Mouse (Mus musculus): Measurements from ENCODE around the gene Ifnar2. TPM values are rescaled to one million over a fixed set of nuclear protein-coding genes. Genes with fewer than 3 reads are reported as not detected.
A peak's percentile ranks its signal among the peaks of the same experiment; 100 is the strongest.

Ifnar2 gene
- polyA plus RNA-seq, 1 experiment from 2014 or later = 70.3 TPM

- Histone ChIP-seq H3K4me3 (no peak overlapping the region), H3K4me1 (peaks cover 33% of the 10 kb centered on the region), H3K27ac (no peak overlapping the region), H3K9me3 (no peaks in the 10 kb centered on the region), H3K9ac (no peak overlapping the region), H3K27me3 (no peaks in the 10 kb centered on the region), H3K4me2 (no peak overlapping the region), H3K36me3 (no peaks in the 10 kb centered on the region)
- 38% methylated on average over 3 of the region's 3 CpGs for WGBS
- ATAC-seq (ENCODE audit: borderline replicate concordance, extremely low read depth, low FRiP score, low TSS enrichment) = no peak
These were observed 12.4 kb upstream of the Ifnar2 start for GRCm38 (mm10) chr16:91360162-91360561.

DNA sequence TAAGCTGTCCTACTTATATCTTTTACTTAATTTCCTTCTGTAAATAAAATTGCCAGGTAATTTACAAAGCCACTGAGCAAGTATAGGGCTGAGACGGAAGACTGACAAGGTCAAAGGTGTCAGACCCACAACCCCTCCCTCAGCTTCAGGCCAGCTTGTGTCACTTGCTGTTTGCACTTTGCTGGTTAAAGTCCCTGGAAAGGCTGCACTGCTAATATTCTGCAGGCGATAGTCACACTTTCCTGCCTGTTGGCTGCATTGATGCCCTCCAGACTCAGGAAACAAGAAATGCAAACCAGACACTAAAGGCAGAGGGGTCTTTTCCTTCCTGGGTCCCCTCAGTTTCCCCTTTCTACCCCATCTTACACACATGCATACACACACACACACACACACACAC lies 10.6 kb upstream of the Ifnar2 start:
- Histone ChIP-seq H3K4me2 (no peak overlapping the region), H3K27me3 (no peaks in the 10 kb centered on the region), H3K27ac (peak overlapping the region; percentile 84), H3K9me3 (no peaks in the 10 kb centered on the region), H3K9ac (no peak overlapping the region), H3K4me3 (no peak overlapping the region), H3K36me3 (no peaks in the 10 kb centered on the region), H3K4me1 (peaks cover 33% of the 10 kb centered on the region)
- 52% methylated on average over 2 of the region's 2 CpGs for WGBS
- ATAC-seq (ENCODE audit: borderline replicate concordance, extremely low read depth, low FRiP score, low TSS enrichment) = no peak

DNA sequence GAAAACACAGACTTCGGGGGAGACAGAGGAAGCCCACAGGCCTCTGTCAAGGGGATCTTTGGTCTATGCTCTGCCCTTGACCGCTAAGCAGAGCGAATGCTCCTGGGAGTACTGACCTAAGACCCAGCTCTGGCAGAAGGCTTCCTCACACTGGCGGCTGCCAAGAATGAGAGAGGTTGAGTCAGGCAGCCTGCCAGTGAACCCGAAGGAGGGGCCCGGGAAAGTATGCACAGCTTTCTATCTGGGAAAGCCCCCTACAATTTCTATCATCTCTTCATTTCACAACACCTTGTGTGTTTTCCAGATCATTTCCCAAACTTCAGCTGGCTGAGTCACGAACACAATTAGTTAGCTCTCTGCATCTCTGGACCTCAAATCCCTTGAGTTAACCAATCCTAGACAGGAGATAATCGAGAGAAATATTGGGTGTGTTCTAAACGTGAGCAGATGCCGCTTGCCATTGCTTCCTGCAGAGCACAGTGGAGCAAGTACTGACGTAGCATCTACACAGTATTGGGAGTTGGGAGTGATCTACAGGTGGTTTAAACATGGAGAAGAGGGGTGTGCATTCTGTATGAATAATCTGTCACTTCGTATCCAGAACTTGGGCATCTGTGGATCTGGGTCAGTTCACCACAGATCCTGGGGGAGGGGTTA lies 9.8 kb upstream of the Ifnar2 start:
- H3K4me1 ChIP-seq = peaks cover 33% of the 10 kb centered on the region
- H3K27ac ChIP-seq = peak overlapping the region; percentile 84
- H3K4me3 ChIP-seq = no peak overlapping the region
- H3K27me3 ChIP-seq = no peaks in the 10 kb centered on the region
- no peak overlapping the region for H3K9ac ChIP-seq
- H3K36me3 ChIP-seq = no peaks in the 10 kb centered on the region
- no peaks in the 10 kb centered on the region for H3K9me3 ChIP-seq
- H3K4me2 ChIP-seq = 0 out of 2 replicates have a peak overlapping the region, but pooled peaks have one; percentile 1
- ATAC-seq (ENCODE audit: borderline replicate concordance, extremely low read depth, low FRiP score, low TSS enrichment) = peak; percentile 66
- 35% methylated on average over 12 of the region's 12 CpGs for WGBS

GRCm38 (mm10) chr16:91363483-91363882 lies 9.1 kb upstream of the Ifnar2 start:
- peaks cover 33% of the 10 kb centered on the region for H3K4me1 ChIP-seq
- H3K9me3 ChIP-seq = no peaks in the 10 kb centered on the region
- 14% methylated on average over 3 of the region's 3 CpGs for WGBS
- peak; percentile 66 for ATAC-seq (ENCODE audit: borderline replicate concordance, extremely low read depth, low FRiP score, low TSS enrichment)
- no peak overlapping the region for H3K9ac ChIP-seq
- H3K4me3 ChIP-seq = no peak overlapping the region
- peak overlapping the region; percentile 84 for H3K27ac ChIP-seq
- H3K4me2 ChIP-seq = 0 out of 2 replicates have a peak overlapping the region, but pooled peaks have one; percentile 1
- H3K27me3 ChIP-seq = no peaks in the 10 kb centered on the region
- no peaks in the 10 kb centered on the region for H3K36me3 ChIP-seq

GRCm38 (mm10) chr16:91366567-91366966 lies 6.0 kb upstream of the Ifnar2 start:
- no peak overlapping the region for H3K9ac ChIP-seq
- H3K9me3 ChIP-seq = no peaks in the 10 kb centered on the region
- H3K27me3 ChIP-seq = no peaks in the 10 kb centered on the region
- peaks cover 29% of the 10 kb centered on the region for H3K4me1 ChIP-seq
- H3K4me3 ChIP-seq = no peak overlapping the region
- 0 out of 2 replicates have a peak overlapping the region, but pooled peaks have one; percentile 31 for H3K27ac ChIP-seq
- no peak for ATAC-seq (ENCODE audit: borderline replicate concordance, extremely low read depth, low FRiP score, low TSS enrichment)
- no peaks in the 10 kb centered on the region for H3K36me3 ChIP-seq
- no peak overlapping the region for H3K4me2 ChIP-seq

DNA sequence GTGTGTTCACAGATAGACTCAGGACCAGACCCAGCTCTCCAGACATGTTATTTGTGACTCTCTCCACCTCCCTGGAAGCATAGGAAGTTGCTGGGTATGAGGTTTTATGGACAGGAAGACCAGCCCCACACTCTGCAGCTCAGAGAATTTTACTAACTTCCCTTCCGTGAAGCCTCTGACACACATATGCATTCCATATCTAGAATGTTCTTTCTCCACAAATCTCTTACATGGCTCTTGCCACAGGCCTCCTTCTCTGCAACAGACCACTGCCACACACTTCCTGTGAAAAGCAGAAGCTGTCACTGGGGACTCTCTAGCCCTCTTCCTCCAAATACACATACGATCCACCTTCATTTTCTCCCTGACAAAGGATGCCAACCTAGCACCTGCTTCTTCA lies 5.5 kb upstream of the Ifnar2 start:
- Histone ChIP-seq H3K27me3 (no peaks in the 10 kb centered on the region), H3K4me2 (no peak overlapping the region), H3K4me1 (peaks cover 26% of the 10 kb centered on the region), H3K9me3 (no peaks in the 10 kb centered on the region), H3K36me3 (no peaks in the 10 kb centered on the region), H3K9ac (no peak overlapping the region), H3K4me3 (no peak overlapping the region), H3K27ac (0 out of 2 replicates have a peak overlapping the region, but pooled peaks have one; percentile 31)
- WGBS = 89% methylated on average over 2 of the region's 2 CpGs
- no peak for ATAC-seq (ENCODE audit: borderline replicate concordance, extremely low read depth, low FRiP score, low TSS enrichment)

DNA sequence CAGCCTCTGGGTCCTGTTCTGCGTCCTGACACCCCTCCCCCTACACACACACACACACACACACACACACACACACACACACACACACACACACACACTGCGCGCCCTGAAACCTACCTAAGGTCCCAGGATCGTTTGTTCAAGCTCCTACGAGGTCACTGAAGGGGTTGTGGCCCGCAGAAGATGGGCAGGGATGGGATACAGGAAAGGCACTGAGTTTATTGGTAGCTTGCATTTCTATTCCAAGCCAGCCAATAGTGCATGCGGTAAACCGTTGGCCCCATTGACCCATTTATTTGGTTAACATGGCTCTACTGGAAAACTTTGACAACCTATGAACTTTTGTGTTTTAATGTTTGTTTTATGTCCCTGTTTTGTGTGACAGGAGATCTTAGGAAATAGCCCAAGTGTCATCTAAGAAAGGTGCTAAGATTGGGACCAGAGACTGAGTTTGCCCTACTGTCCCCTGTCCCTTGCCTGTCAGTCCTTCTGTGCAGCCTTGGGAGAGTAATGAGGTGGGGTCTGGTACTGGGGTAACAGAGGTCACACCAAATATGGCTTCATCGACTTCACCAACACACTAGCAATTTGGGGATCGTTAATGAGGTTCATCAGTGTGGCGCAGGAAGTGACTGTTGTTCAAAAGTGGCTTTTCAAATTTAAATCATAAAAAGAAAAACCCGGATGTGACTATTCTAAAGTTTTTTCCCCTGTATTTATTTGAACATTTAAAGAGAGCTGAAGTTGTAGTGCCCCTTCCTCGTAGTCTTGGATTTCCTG lies 1.1 kb downstream of the Ifnar2 start:
- peak overlapping the region; percentile 61 for H3K4me2 ChIP-seq
- peak overlapping the region; percentile 88 for H3K9ac ChIP-seq
- H3K27ac ChIP-seq = peak overlapping the region; percentile 96
- no peaks in the 10 kb centered on the region for H3K9me3 ChIP-seq
- peak overlapping the region; percentile 82 for H3K4me3 ChIP-seq
- no peaks in the 10 kb centered on the region for H3K27me3 ChIP-seq
- peaks cover 26% of the 10 kb centered on the region for H3K4me1 ChIP-seq
- WGBS = 20% methylated on average over 13 of the region's 13 CpGs
- ATAC-seq (ENCODE audit: borderline replicate concordance, extremely low read depth, low FRiP score, low TSS enrichment) = no peak
- 0 out of 2 replicates have a peak, but pooled peaks cover 4% of the 10 kb centered on the region for H3K36me3 ChIP-seq

DNA sequence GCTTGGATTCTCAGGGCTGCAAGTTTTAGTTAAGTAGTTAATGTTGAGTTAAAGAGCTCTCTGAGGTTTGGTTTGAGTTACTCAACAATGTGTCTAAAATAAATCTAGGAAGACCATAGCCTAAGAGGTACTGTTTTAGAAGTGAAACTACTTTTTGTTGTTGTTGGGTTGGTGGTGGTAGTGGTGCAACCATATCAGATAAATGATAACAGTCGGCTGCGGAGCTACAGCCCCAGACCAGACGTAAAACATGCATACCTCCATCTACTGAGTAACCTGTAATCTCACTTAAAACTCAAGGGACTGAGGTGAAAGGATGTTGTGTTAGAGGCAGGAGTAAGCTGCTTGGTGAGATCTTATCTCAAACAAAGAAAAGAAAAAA lies 1.7 kb downstream of the Ifnar2 start:
- 73% methylated on average over 3 of the region's 3 CpGs for WGBS
- H3K9me3 ChIP-seq = no peaks in the 10 kb centered on the region
- H3K4me2 ChIP-seq = peak overlapping the region; percentile 61; the same call in 1 of the 2 replicates
- H3K27me3 ChIP-seq = no peaks in the 10 kb centered on the region
- H3K36me3 ChIP-seq = 0 out of 2 replicates have a peak, but pooled peaks cover 4% of the 10 kb centered on the region
- peaks cover 32% of the 10 kb centered on the region for H3K4me1 ChIP-seq
- H3K27ac ChIP-seq = no peak overlapping the region
- H3K9ac ChIP-seq = no peak overlapping the region
- no peak for ATAC-seq (ENCODE audit: borderline replicate concordance, extremely low read depth, low FRiP score, low TSS enrichment)
- H3K4me3 ChIP-seq = peak overlapping the region; percentile 82

DNA sequence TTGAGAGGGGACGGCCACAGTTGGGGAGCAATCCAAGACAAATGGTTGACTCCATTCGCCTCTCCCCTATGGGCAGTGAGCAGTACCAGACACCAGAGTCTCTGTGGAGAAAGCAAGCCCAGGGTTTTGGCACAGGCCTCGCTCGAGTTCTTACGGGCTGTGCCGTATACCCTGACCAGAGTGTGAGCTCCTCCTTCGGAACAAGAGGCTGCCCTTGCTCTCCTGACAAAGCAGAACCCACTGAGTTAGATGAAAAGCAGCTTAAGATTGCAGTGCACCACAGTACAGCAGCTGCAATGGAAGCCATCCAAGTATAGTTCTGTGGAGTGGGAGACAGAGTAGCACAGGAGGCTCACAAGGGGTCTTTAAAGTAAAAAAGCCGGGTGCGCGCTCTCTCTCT lies 4.1 kb downstream of the Ifnar2 start:
- Histone ChIP-seq H3K9me3 (no peaks in the 10 kb centered on the region), H3K36me3 (0 out of 2 replicates have a peak, but pooled peaks cover 4% of the 10 kb centered on the region), H3K27ac (no peak overlapping the region), H3K4me2 (no peak overlapping the region), H3K4me1 (peaks cover 40% of the 10 kb centered on the region), H3K9ac (no peak overlapping the region), H3K4me3 (no peak overlapping the region), H3K27me3 (no peaks in the 10 kb centered on the region)
- 84% methylated on average over 10 of the region's 10 CpGs for WGBS
- no peak for ATAC-seq (ENCODE audit: borderline replicate concordance, extremely low read depth, low FRiP score, low TSS enrichment)

GRCm38 (mm10) chr16:91378431-91378986 lies 5.9 kb downstream of the Ifnar2 start:
- H3K27me3 ChIP-seq = no peaks in the 10 kb centered on the region
- ATAC-seq (ENCODE audit: borderline replicate concordance, extremely low read depth, low FRiP score, low TSS enrichment) = no peak
- no peak overlapping the region for H3K9ac ChIP-seq
- no peaks in the 10 kb centered on the region for H3K9me3 ChIP-seq
- H3K4me1 ChIP-seq = peaks cover 39% of the 10 kb centered on the region
- 40% methylated on average over 17 of the region's 17 CpGs for WGBS
- H3K4me3 ChIP-seq = no peak overlapping the region
- H3K27ac ChIP-seq = peak overlapping the region; percentile 71
- H3K4me2 ChIP-seq = peak overlapping the region; percentile 38
- 0 out of 2 replicates have a peak, but pooled peaks cover 4% of the 10 kb centered on the region for H3K36me3 ChIP-seq

DNA sequence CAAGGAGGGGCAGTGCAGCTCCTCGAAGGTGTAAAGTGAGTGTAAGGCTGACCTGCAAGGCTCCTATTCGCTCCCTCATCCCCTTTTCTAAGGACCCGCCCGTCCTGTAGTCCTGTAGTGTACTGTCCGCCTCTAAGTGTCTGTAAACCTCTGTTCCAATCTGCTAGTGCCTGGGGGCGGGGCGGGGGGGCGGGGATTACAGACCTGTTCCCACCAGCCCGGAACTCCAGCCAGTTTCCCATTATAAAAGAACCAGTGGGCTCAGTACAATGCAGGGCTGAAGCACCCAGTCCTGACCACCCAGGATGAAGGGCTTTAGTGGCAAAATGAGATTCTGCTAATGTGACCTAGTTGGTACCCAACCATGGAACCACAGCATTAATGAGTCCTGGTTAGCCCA lies 6.4 kb downstream of the Ifnar2 start:
- Histone ChIP-seq H3K9ac (no peak overlapping the region), H3K4me3 (no peak overlapping the region), H3K36me3 (peaks cover 9% of the 10 kb centered on the region), H3K9me3 (no peaks in the 10 kb centered on the region), H3K27me3 (no peaks in the 10 kb centered on the region), H3K27ac (peak overlapping the region; percentile 71), H3K4me2 (peak overlapping the region; percentile 38), H3K4me1 (peaks cover 35% of the 10 kb centered on the region)
- 18% methylated on average over 9 of the region's 9 CpGs for WGBS
- ATAC-seq (ENCODE audit: borderline replicate concordance, extremely low read depth, low FRiP score, low TSS enrichment) = no peak

DNA sequence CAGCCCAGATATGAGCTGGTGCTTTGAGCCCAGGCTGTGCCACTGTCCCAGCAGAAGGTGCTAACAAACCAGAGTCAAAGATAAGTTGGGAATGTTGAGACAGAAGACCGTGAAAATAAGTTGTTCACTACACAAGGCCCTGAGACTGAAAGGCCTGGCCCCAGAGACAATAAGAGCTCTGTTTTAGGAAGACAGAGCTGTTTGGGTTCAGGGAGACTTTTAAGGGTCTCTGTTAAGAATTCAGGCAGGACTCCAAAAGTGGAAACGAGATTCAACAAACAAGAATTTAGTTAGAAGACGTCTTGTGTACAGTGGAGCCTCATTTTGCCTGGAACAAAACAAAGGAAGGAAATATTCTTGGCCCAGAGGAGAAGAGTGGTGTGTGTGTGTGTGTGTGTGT lies 6.8 kb downstream of the Ifnar2 start:
- WGBS = 24% methylated on average over 3 of the region's 3 CpGs
- Histone ChIP-seq H3K27ac (peak overlapping the region; percentile 71), H3K36me3 (peaks cover 13% of the 10 kb centered on the region), H3K9ac (no peak overlapping the region), H3K27me3 (no peaks in the 10 kb centered on the region), H3K4me1 (peaks cover 31% of the 10 kb centered on the region), H3K4me2 (no peak overlapping the region; the same call in 1 of the 2 replicates), H3K4me3 (no peak overlapping the region), H3K9me3 (no peaks in the 10 kb centered on the region)
- ATAC-seq (ENCODE audit: borderline replicate concordance, extremely low read depth, low FRiP score, low TSS enrichment) = no peak

Measured in lung, embryonic 15.5 days (tissue).